Mouse (Mus musculus) spleen, postnatal 14 days (tissue): Measurements from ENCODE around the gene Fam227a.

ENCODE experiments used
- DNase-seq, 2 experiments: peaks; one replicate each; pipeline ENCODE4 v3.0.0; 2021 to 2022; ENCODE audit warnings: low spot score in 2 of 2

Fam227a gene

GRCm38 (mm10) chr15:79616729-79617128, 42.0 kb downstream of the Fam227a start:
- DNase-seq: no peak

GRCm38 (mm10) chr15:79615501-79615900, 43.3 kb downstream of the Fam227a start:
- DNase-seq: no peak

- no peak for DNase-seq
These were observed 49.5 kb downstream of the Fam227a start for GRCm38 (mm10) chr15:79609226-79609625.

- DNase-seq: no peak
These were observed 50.5 kb downstream of the Fam227a start for GRCm38 (mm10) chr15:79608214-79608613.

GRCm38 (mm10) chr15:79607757-79608156, 51.0 kb downstream of the Fam227a start:
- DNase-seq: no peak

- DNase-seq: no peak
These were observed 52.6 kb downstream of the Fam227a start for GRCm38 (mm10) chr15:79606161-79606560.

- peak in 1 of 2 experiments; percentile 11 for DNase-seq
These were observed 53.6 kb downstream of the Fam227a start, which contains the start of gene Dmc1 for GRCm38 (mm10) chr15:79604990-79605665. Dmc1 (minus strand) TSS chr15:79605109.

- no peak for DNase-seq
These were observed 58.6 kb downstream of the Fam227a start for GRCm38 (mm10) chr15:79600176-79600575.

- no peak for DNase-seq
These were observed 60.0 kb downstream of the Fam227a start for GRCm38 (mm10) chr15:79598715-79599114.

- DNase-seq: no peak
These were observed 77.2 kb downstream of the Fam227a start for GRCm38 (mm10) chr15:79581581-79581980.

GRCm38 (mm10) chr15:79577671-79578426, 80.9 kb downstream of the Fam227a start:
- no peak for DNase-seq

- no peak for DNase-seq
These were observed 81.8 kb downstream of the Fam227a start for GRCm38 (mm10) chr15:79576947-79577346.

GRCm38 (mm10) chr15:79575543-79576222, 83.1 kb downstream of the Fam227a start:
- no peak for DNase-seq

GRCm38 (mm10) chr15:79562417-79562816, 96.3 kb downstream of the Fam227a start:
- no peak for DNase-seq

GRCm38 (mm10) chr15:79559649-79560048, 99.1 kb downstream of the Fam227a start:
- no peak for DNase-seq
